Mouse (Mus musculus): ENCODE results near the gene Cdsn. TPM values are rescaled to one million over a fixed set of nuclear protein-coding genes. Genes with fewer than 3 reads are reported as not detected.

Gene Cdsn
- total and polyA plus RNA-seq, 3 experiments, result 0.27 to 1.1 (median 0.29) TPM

DNA sequence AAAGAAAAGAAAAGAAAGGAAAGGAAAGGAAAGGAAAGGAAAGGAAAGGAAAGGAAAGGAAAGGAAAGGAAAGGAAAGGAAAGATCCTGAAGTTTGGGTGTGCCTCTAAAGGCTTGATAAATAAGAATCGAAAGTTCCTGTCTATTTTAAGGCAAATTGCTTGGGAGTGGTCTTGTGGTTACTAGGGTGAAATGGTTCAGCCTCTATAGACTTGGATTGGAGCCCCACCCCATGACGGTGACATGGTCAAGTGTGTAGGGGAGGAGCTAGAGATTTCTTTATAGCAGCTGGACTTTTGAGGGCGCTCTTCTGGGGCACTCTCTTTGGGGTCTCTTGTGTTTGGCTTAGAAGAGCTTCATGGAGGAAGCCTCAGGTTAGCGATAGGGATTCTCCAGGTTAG lies 41.9 kb downstream of the Cdsn start:
- DNase-seq, result no peak
- no peaks in the 10 kb centered on the region for H3K27me3 ChIP-seq (ENCODE audit: control insufficient read depth, insufficient read depth, low read length)
- no peak overlapping the region for H3K4me3 ChIP-seq
- TF ChIP-seq POLR2A (IDR thresholded peaks at IDR 0.05; ENCODE audit: insufficient read depth, low read depth, low read length), result no peak
- no peak for TF ChIP-seq CTCF (IDR thresholded peaks at IDR 0.05)
- no peak for TF ChIP-seq EP300 (IDR thresholded peaks at IDR 0.05; ENCODE audit: insufficient read depth, low read depth, low read length)
- no peaks in the 10 kb centered on the region for H3K36me3 ChIP-seq (ENCODE audit: control insufficient read depth, insufficient read depth, low read length)
- H3K79me2 ChIP-seq (replicated peaks; ENCODE audit: control insufficient read depth, insufficient read depth, low read length), result no peaks in the 10 kb centered on the region
- WGBS, result 24% methylated on average over 4 of the region's 4 CpGs
- intact Hi-C loops (cut with DNase I), result loop anchor here (5.0 kb wide), 1 partner anchor 134 kb away; no protein-coding TSS in a partner anchor
- H3K27ac ChIP-seq, result no peak overlapping the region
- no peak overlapping the region for H3K9ac ChIP-seq (ENCODE audit: low read depth, low read length)
- H3K4me1 ChIP-seq (ENCODE audit: control insufficient read depth, insufficient read depth, low read length), result peaks cover 2% of the 10 kb centered on the region

DNA sequence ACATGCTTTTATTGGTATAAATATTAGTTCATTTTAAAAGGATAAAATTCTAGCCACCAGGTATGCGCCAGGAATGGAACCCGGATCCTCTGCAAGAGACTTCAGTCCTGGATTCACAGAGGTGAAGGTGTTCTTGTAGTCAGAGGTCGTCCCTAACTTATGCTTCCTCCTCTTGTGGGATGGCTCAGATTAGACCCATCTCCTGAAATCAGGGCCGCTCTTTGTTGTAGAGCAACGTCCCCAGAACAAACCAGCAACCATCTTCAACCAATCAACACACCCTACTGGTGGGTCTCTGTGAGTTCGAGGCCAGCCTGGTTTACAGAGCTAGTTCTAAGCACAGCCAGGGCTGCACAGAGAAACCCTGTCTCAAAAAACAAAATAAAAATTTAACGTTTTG lies 42.5 kb downstream of the Cdsn start:
- Histone ChIP-seq H3K4me3 (no peak overlapping the region), H3K36me3 (ENCODE audit: control insufficient read depth, insufficient read depth, low read length) (no peaks in the 10 kb centered on the region), H3K79me2 (replicated peaks; ENCODE audit: control insufficient read depth, insufficient read depth, low read length) (no peaks in the 10 kb centered on the region), H3K27me3 (ENCODE audit: control insufficient read depth, insufficient read depth, low read length) (no peaks in the 10 kb centered on the region), H3K27ac (no peak overlapping the region), H3K4me1 (ENCODE audit: control insufficient read depth, insufficient read depth, low read length) (peaks cover 2% of the 10 kb centered on the region), H3K9ac (ENCODE audit: low read depth, low read length) (no peak overlapping the region)
- intact Hi-C loops (cut with DNase I), result loop anchor here (5.0 kb wide), 1 partner anchor 133 kb away; no protein-coding TSS in a partner anchor
- no peak for TF ChIP-seq EP300 (IDR thresholded peaks at IDR 0.05; ENCODE audit: insufficient read depth, low read depth, low read length)
- TF ChIP-seq CTCF (IDR thresholded peaks at IDR 0.05), result no peak
- no peak for TF ChIP-seq POLR2A (IDR thresholded peaks at IDR 0.05; ENCODE audit: insufficient read depth, low read depth, low read length)
- WGBS, result 73% methylated on average over 7 of the region's 7 CpGs
- DNase-seq, result no peak

DNA sequence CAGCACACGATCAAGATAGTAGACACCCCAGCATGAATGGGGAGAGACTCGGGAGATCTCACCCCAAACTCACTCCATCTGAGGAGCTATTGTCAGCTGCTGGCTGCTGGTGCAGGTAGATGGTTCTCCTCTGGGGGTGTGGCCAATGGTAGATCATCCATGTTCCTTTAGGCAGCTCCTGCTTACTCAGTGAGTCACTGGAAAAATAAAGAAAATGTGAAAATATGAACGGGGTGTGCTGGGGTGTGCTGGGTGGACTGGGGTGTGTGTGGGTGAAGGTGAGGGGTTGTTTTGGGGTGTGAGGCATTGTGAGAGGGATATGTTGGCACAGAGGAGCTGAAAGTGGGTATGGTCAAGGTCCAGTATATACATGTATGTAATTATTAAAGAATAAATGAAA lies 45.5 kb downstream of the Cdsn start:
- intact Hi-C loops (cut with DNase I), result no loop called here
- H3K4me3 ChIP-seq, result no peak overlapping the region
- H3K9ac ChIP-seq (ENCODE audit: low read depth, low read length), result no peak overlapping the region
- no peaks in the 10 kb centered on the region for H3K4me1 ChIP-seq (ENCODE audit: control insufficient read depth, insufficient read depth, low read length)
- DNase-seq, result no peak
- no peaks in the 10 kb centered on the region for H3K27me3 ChIP-seq (ENCODE audit: control insufficient read depth, insufficient read depth, low read length)
- no peak overlapping the region for H3K27ac ChIP-seq
- H3K79me2 ChIP-seq (replicated peaks; ENCODE audit: control insufficient read depth, insufficient read depth, low read length), result no peaks in the 10 kb centered on the region
- 88% methylated on average over 3 of the region's 3 CpGs for WGBS
- no peaks in the 10 kb centered on the region for H3K36me3 ChIP-seq (ENCODE audit: control insufficient read depth, insufficient read depth, low read length)
- TF ChIP-seq CTCF (IDR thresholded peaks at IDR 0.05) (no peak), POLR2A (IDR thresholded peaks at IDR 0.05; ENCODE audit: insufficient read depth, low read depth, low read length) (no peak), EP300 (IDR thresholded peaks at IDR 0.05; ENCODE audit: insufficient read depth, low read depth, low read length) (no peak)

DNA sequence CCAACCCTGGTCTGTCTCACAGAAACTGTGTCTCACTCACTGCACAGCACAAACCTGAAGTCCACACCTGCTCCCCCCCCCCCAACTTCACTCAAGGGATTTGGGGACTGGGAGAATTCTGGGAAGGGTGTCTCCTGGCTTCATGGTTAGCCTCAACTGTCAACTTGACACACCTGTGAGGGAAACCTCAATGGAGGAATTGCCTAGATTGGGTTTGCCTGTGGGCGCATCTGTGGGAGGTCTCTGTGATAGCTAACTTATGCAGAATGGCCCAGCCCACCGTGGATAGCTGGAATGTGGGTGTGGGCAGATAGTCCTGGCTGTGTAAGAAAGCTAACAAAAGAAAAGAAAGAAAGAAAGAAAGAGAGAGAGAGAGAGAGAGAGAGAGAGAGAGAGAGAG lies 49.3 kb downstream of the Cdsn start, which contains the start of gene Sfta2:
Sfta2 (plus strand) TSS at position 301 of the 400 bp plus-strand sequence.
- Histone ChIP-seq H3K4me1 (ENCODE audit: control insufficient read depth, insufficient read depth, low read length) (no peaks in the 10 kb centered on the region), H3K27me3 (ENCODE audit: control insufficient read depth, insufficient read depth, low read length) (no peaks in the 10 kb centered on the region), H3K79me2 (replicated peaks; ENCODE audit: control insufficient read depth, insufficient read depth, low read length) (no peaks in the 10 kb centered on the region), H3K9ac (ENCODE audit: low read depth, low read length) (no peak within 1 kb of the TSS), H3K36me3 (ENCODE audit: control insufficient read depth, insufficient read depth, low read length) (no peaks in the 10 kb centered on the region), H3K4me3 (no peak within 1 kb of the TSS), H3K27ac (no peak within 1 kb of the TSS)
- no peak for TF ChIP-seq CTCF (IDR thresholded peaks at IDR 0.05)
- no peak for TF ChIP-seq POLR2A (IDR thresholded peaks at IDR 0.05; ENCODE audit: insufficient read depth, low read depth, low read length)
- no peak for TF ChIP-seq EP300 (IDR thresholded peaks at IDR 0.05; ENCODE audit: insufficient read depth, low read depth, low read length)
- DNase-seq, result no peak
- intact Hi-C loops (cut with DNase I), result no loop called here
- 59% methylated on average over 2 of the region's 2 CpGs for WGBS

DNA sequence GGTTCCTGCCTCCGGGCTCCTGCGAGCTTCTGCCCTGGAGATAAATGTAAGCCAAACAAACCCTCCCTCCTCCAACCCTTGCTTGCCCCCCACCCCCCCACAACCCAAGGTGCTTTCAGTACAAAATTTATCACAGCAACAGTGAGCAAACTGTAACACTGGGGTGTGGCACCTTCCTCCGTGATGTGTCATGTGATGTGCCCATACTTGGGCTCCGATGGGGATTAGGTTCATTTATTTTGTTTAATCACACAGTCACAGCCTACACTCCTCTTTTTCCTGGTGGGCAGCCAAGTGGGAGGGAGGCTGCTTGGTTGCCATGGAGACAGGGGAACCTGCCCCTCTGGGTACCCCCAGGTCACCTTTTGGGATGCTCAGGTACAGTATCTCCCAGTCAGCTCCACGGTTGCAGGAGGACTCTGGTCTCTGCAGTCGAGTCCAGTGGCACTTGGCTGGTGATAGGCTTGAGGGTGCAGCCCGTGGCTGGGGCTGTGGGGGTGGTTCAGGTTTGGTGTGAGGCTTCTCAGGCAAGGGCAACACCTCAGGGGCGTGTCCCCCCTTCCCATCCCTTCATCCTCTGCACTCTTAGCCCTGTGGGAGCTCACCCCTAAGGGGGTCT lies 49.9 kb downstream of the Cdsn start:
- Histone ChIP-seq H3K79me2 (replicated peaks; ENCODE audit: control insufficient read depth, insufficient read depth, low read length) (no peaks in the 10 kb centered on the region), H3K27me3 (ENCODE audit: control insufficient read depth, insufficient read depth, low read length) (no peaks in the 10 kb centered on the region), H3K27ac (no peak overlapping the region), H3K36me3 (ENCODE audit: control insufficient read depth, insufficient read depth, low read length) (no peaks in the 10 kb centered on the region), H3K4me3 (no peak overlapping the region), H3K4me1 (ENCODE audit: control insufficient read depth, insufficient read depth, low read length) (no peaks in the 10 kb centered on the region), H3K9ac (ENCODE audit: low read depth, low read length) (no peak overlapping the region)
- WGBS, result 34% methylated on average over 8 of the region's 8 CpGs
- TF ChIP-seq EP300 (IDR thresholded peaks at IDR 0.05; ENCODE audit: insufficient read depth, low read depth, low read length), result no peak
- no peak for TF ChIP-seq CTCF (IDR thresholded peaks at IDR 0.05)
- TF ChIP-seq POLR2A (IDR thresholded peaks at IDR 0.05; ENCODE audit: insufficient read depth, low read depth, low read length), result no peak
- intact Hi-C loops (cut with DNase I), result no loop called here
- no peak for DNase-seq

Other genes starting within 250 kb of the Cdsn start
- 1 to 10 TPM; 1.5 TPM for gene H2-Q1, start 231.7 kb upstream of the Cdsn start, total RNA-seq (2021)
- gene H2-Q1, start 231.7 kb upstream of the Cdsn start, polyA plus RNA-seq (2012; rRNA removed), result not detected in 2 replicates
- gene H2-Q2, start 209.9 kb upstream of the Cdsn start, total RNA-seq (2021), result 1 to 10 TPM; 1.1 TPM
- 0.12 and 0.31 TPM in 2 replicates for gene H2-Q2, start 209.9 kb upstream of the Cdsn start, polyA plus RNA-seq (2012; rRNA removed)
- gene H2-Q4, start 172.5 kb upstream of the Cdsn start, total RNA-seq (2021), result 10 to 100 TPM; 12.2 to 18.8 TPM
- gene H2-Q4, start 172.5 kb upstream of the Cdsn start, polyA plus RNA-seq (2012; rRNA removed), result 35.0 and 48.6 TPM in 2 replicates
- 1 to 10 TPM; 1.2 to 3.7 TPM for gene H2-Q6, start 127.3 kb upstream of the Cdsn start, total RNA-seq (2021)
- gene H2-Q6, start 127.3 kb upstream of the Cdsn start, polyA plus RNA-seq (2012; rRNA removed), result 21.4 and 40.3 TPM in 2 replicates
- 1 to 10 TPM; 1.1 to 1.9 TPM for gene H2-Q7, start 113.0 kb upstream of the Cdsn start, total RNA-seq (2021)
- gene H2-Q7, start 113.0 kb upstream of the Cdsn start, polyA plus RNA-seq (2012; rRNA removed), result 33.2 and 78.2 TPM in 2 replicates
- gene H2-Q10, start 82.0 kb upstream of the Cdsn start, total RNA-seq (2021), result under 1 TPM; 0.34 to 0.37 TPM
- gene H2-Q10, start 82.0 kb upstream of the Cdsn start, polyA plus RNA-seq (2012; rRNA removed), result 4.2 and 7.0 TPM in 2 replicates
- gene Pou5f1, start 46.1 kb upstream of the Cdsn start, total RNA-seq (2021), result not detected
- not detected in 2 replicates for gene Pou5f1, start 46.1 kb upstream of the Cdsn start, polyA plus RNA-seq (2012; rRNA removed)
- 1 to 10 TPM; 2.0 to 2.4 TPM for gene Tcf19, start 35.3 kb upstream of the Cdsn start, total RNA-seq (2021)
- gene Tcf19, start 35.3 kb upstream of the Cdsn start, polyA plus RNA-seq (2012; rRNA removed), result 3.0 and 3.5 TPM in 2 replicates
- gene Cchcr1, start 35.0 kb upstream of the Cdsn start, total RNA-seq (2021), result 1 to 10 TPM; 1.9 to 2.2 TPM
- gene Cchcr1, start 35.0 kb upstream of the Cdsn start, polyA plus RNA-seq (2012; rRNA removed), result 3.7 and 3.8 TPM in 2 replicates
- gene Psors1c2, start 18.9 kb upstream of the Cdsn start, total RNA-seq (2021), result not detected
- gene Psors1c2, start 18.9 kb upstream of the Cdsn start, polyA plus RNA-seq (2012; rRNA removed), result not detected in 2 replicates
- gene 2300002M23Rik, start 15.3 kb downstream of the Cdsn start, total RNA-seq (2021), result not detected
- gene 2300002M23Rik, start 15.3 kb downstream of the Cdsn start, polyA plus RNA-seq (2012; rRNA removed), result not detected in 2 replicates
- gene Sfta2, start 49.4 kb downstream of the Cdsn start, total RNA-seq (2021), result not detected
- gene Sfta2, start 49.4 kb downstream of the Cdsn start, polyA plus RNA-seq (2012; rRNA removed), result 0.47 TPM in 1 of 2 replicates, not detected in the other
- not detected for gene Gm9573, start 74.5 kb downstream of the Cdsn start, total RNA-seq (2021)
- not detected in 2 replicates for gene Gm9573, start 74.5 kb downstream of the Cdsn start, polyA plus RNA-seq (2012; rRNA removed)
- not detected for gene Mucl3, start 91.6 kb downstream of the Cdsn start, total RNA-seq (2021)
- gene Mucl3, start 91.6 kb downstream of the Cdsn start, polyA plus RNA-seq (2012; rRNA removed), result not detected in 2 replicates
- 10 to 100 TPM; 26.6 to 28.3 TPM for gene Vars2, start 115.5 kb downstream of the Cdsn start, total RNA-seq (2021)
- gene Vars2, start 115.5 kb downstream of the Cdsn start, polyA plus RNA-seq (2012; rRNA removed), result 19.3 and 20.3 TPM in 2 replicates
- 10 to 100 TPM; 15.0 to 20.6 TPM for gene Gtf2h4, start 121.6 kb downstream of the Cdsn start, total RNA-seq (2021)
- gene Gtf2h4, start 121.6 kb downstream of the Cdsn start, polyA plus RNA-seq (2012; rRNA removed), result 19.2 and 21.0 TPM in 2 replicates
- 10 to 100 TPM; 25.9 to 30.6 TPM for gene Ddr1, start 152.5 kb downstream of the Cdsn start, total RNA-seq (2021)
- 24.4 and 27.6 TPM in 2 replicates for gene Ddr1, start 152.5 kb downstream of the Cdsn start, polyA plus RNA-seq (2012; rRNA removed)

All from heart, adult 2 months (tissue).